In the genomic region with DNA sequence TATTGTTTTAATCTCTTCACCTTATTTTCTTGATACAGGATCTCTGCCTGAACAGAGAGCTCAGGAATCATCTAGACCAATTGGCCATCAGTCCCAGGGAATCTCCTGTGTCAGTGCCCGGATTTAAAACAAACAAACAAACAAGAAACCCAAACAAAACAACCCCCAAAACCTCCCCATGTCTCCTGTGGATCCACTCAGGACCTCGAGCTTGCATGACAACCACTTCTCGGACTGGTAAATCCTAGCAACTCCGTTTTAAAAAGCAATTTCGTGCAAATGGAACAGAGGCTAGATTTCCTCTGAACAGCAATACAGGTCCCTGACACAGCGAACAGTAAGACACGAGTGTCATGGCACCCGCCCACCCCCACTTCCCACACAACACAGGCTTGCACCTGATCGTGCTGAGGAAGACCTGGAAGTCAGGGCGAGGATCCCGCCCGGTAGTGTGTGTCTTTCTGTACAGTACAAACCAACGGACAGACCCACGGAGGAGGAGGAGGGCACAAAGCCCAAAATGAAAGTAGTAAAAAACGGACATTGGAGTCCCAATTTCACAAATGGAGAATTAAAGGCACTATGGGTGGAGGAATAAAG, we compare ENCODE assay signal across 7 mouse cellular contexts. TPM values are rescaled to one million over a fixed set of nuclear protein-coding genes. Genes with fewer than 3 reads are reported as not detected.
DNase-seq lines count a peak whose midpoint lies in the region; ATAC-seq and TF ChIP-seq lines count a peak whose summit lies in the region.

No protein-coding gene starts in this region.

- H3K4me1 ChIP-seq in testis, adult 2 months (ENCODE audit: control insufficient read depth, insufficient read depth, low read length) = no peaks in the 10 kb centered on the region; the same call in none of the 2 replicates
- H3K4me1 ChIP-seq in forebrain, embryonic 14.5 days (ENCODE audit: control insufficient read depth, insufficient read depth, low read length) = peaks cover 22% of the 10 kb centered on the region

- no peak for ATAC-seq in forebrain, embryonic 14.5 days

- 1% methylated on average over 15 of the region's 15 CpGs for WGBS in forebrain, embryonic 14.5 days

- intact Hi-C loops in left cerebral cortex, postnatal 10 days (cut with DNase I) = no loop called here

- no peak overlapping the region for H3K27ac ChIP-seq in testis, adult 2 months (ENCODE audit: control insufficient read depth, insufficient read depth, low read depth, low read length)
- no peak overlapping the region for H3K27ac ChIP-seq in forebrain, embryonic 14.5 days (ENCODE audit: low read depth, low read length)

- H3K4me2 ChIP-seq in forebrain, embryonic 14.5 days (ENCODE audit: low read length) = peak overlapping the region; percentile 91
- H3K4me2 ChIP-seq in myocyte (ENCODE audit: low read depth) = peak overlapping the region; percentile 89

- no peaks in the 10 kb centered on the region for H3K36me3 ChIP-seq in testis, adult 2 months (ENCODE audit: control insufficient read depth, insufficient read depth, low read length)
- no peaks in the 10 kb centered on the region for H3K36me3 ChIP-seq in forebrain, embryonic 14.5 days (ENCODE audit: control insufficient read depth, insufficient read depth, low read length)
- H3K36me3 ChIP-seq in myocyte (ENCODE audit: control insufficient read depth, insufficient read depth) = no peaks in the 10 kb centered on the region

- no peak for TF ChIP-seq CTCF in testis, adult 2 months (IDR thresholded peaks at IDR 0.05; ENCODE audit: control insufficient read depth, insufficient read depth, insufficient replicate concordance, low read depth, low read length)

- peak overlapping the region; percentile 31 for H3ac ChIP-seq in myocyte (ENCODE audit: control insufficient read depth, insufficient read length)

- TF ChIP-seq POLR2A in testis, adult 2 months (IDR thresholded peaks at IDR 0.05; ENCODE audit: control insufficient read depth, low read depth, low read length) = no peak
- no peak for TF ChIP-seq POLR2A in myocyte (IDR thresholded peaks at IDR 0.05; ENCODE audit: insufficient read length, low read depth)

- H3K27me3 ChIP-seq in testis, adult 2 months (ENCODE audit: control insufficient read depth, insufficient read depth, low read length) = no peaks in the 10 kb centered on the region
- H3K27me3 ChIP-seq in forebrain, embryonic 14.5 days (replicated peaks; ENCODE audit: control insufficient read depth, insufficient read depth, low read length) = peaks cover 48% of the 10 kb centered on the region
- peaks cover 30% of the 10 kb centered on the region for H3K27me3 ChIP-seq in myocyte (ENCODE audit: control insufficient read depth, insufficient read depth, insufficient read length)

- H3K9ac ChIP-seq in forebrain, embryonic 14.5 days (ENCODE audit: low read length) = peak overlapping the region; percentile 47; the same call in 1 of the 2 replicates

- DNase-seq in testis, postnatal 14 days (ENCODE audit: low spot score) = no peak
- no peak for DNase-seq in forebrain, embryonic 14.5 days (ENCODE audit: low spot score)
- peak; percentile 27 for DNase-seq in kidney, postnatal 10 days
- no peak for DNase-seq in left cerebral cortex, postnatal 10 days (ENCODE audit: extremely low spot score in 1 of 2, low spot score in 2 of 2)
- no peak for DNase-seq in cerebellum, adult 8-10 months

- H3K4me3 ChIP-seq in testis, adult 2 months (ENCODE audit: control insufficient read depth, low read depth, low read length) = peak overlapping the region; percentile 94
- peak overlapping the region; percentile 41 for H3K4me3 ChIP-seq in forebrain, embryonic 14.5 days (ENCODE audit: low read depth, low read length)
- peak overlapping the region; percentile 19 for H3K4me3 ChIP-seq in myocyte

- peaks cover 9% of the 10 kb centered on the region for H3K79me2 ChIP-seq in myocyte (ENCODE audit: control insufficient read depth, insufficient read depth)

- no peaks in the 10 kb centered on the region for H3K9me3 ChIP-seq in forebrain, embryonic 14.5 days (replicated peaks; ENCODE audit: control insufficient read depth, low read length)

TF ChIP-seq in myocyte, 11 proteins besides CTCF, POLR2A, EP300 and RAD21:
- TF ChIP-seq MYOG (IDR thresholded peaks at IDR 0.05; ENCODE audit: control insufficient read depth in 1 of 3, insufficient read depth in 1 of 3, insufficient read length in 2 of 3, low read depth in 2 of 3) (no peak), MYOD1 (IDR thresholded peaks at IDR 0.05; ENCODE audit: control insufficient read depth in 1 of 3, insufficient read length in 2 of 3, low read depth in 2 of 3) (no peak), CEBPB (IDR thresholded peaks at IDR 0.05; ENCODE audit: insufficient read depth, poor library complexity, severe bottlenecking) (no peak), SRF (IDR thresholded peaks at IDR 0.05; ENCODE audit: control insufficient read depth, insufficient read length, low read depth) (no peak), MAX (IDR thresholded peaks at IDR 0.05; ENCODE audit: low read depth) (no peak), TCF3 (IDR thresholded peaks at IDR 0.05; ENCODE audit: insufficient read length, low read depth) (no peak), USF1 (IDR thresholded peaks at IDR 0.05; ENCODE audit: low read depth) (no peak), E2F4 (IDR thresholded peaks at IDR 0.05; ENCODE audit: insufficient read depth) (no peak), TCF12 (IDR thresholded peaks at IDR 0.05; ENCODE audit: insufficient read depth, poor library complexity, severe bottlenecking) (no peak), POLR2AphosphoS2 (IDR thresholded peaks at IDR 0.05; ENCODE audit: insufficient read length, low read depth) (no peak)

RNA-seq across cellular contexts. Expression of gene Spata18, which starts 0.7 kb away (rescaled TPM):
- 538 and 551 TPM in 2 replicates for polyA plus RNA-seq in testis, adult 2 months (2012; rRNA removed)
- polyA plus RNA-seq in forebrain, embryonic 14.5 days (2014; fragmentation: Nextera tagmentation; extraction: Ambion mirVana) = 0.36 and 0.83 TPM in 2 replicates
- polyA plus RNA-seq in myocyte (2012; fragmentation: generic; extraction: Trizol) = not detected
- total RNA-seq in left cerebral cortex, postnatal 10 days (2021) = under 1 TPM in 1 of 2 experiments, not detected in 1; 0.34 TPM

RNA-seq across cellular contexts. Expression of gene Sgcb, which starts 2.9 kb away (rescaled TPM):
- 20.1 and 21.7 TPM in 2 replicates for polyA plus RNA-seq in testis, adult 2 months (2012; rRNA removed)
- 20.9 and 25.6 TPM in 2 replicates for polyA plus RNA-seq in forebrain, embryonic 14.5 days (2014; fragmentation: Nextera tagmentation; extraction: Ambion mirVana)
- polyA plus RNA-seq in myocyte (2012; fragmentation: generic; extraction: Trizol) = 45.7 TPM
- total RNA-seq in left cerebral cortex, postnatal 10 days (2021) = 10 to 100 TPM; 61.7 to 65.8 TPM

RNA-seq across cellular contexts. Expression of gene Lrrc66, which starts 18.1 kb away (rescaled TPM):
- 1.5 and 1.7 TPM in 2 replicates for polyA plus RNA-seq in testis, adult 2 months (2012; rRNA removed)
- polyA plus RNA-seq in forebrain, embryonic 14.5 days (2014; fragmentation: Nextera tagmentation; extraction: Ambion mirVana) = not detected in 2 replicates
- polyA plus RNA-seq in myocyte (2012; fragmentation: generic; extraction: Trizol) = not detected
- total RNA-seq in left cerebral cortex, postnatal 10 days (2021) = not detected

Comparison
In these comparisons a context has a peak if more than half of its experiments do, and no peak if none do; other contexts are left out.
1. H3K4me3 ChIP-seq: peak in every context shown above with its lines; median percentile 94 in testis, adult 2 months; 41 in forebrain, embryonic 14.5 days; 19 in myocyte.
2. RNA of gene Spata18, which starts 0.7 kb away (polyA plus RNA-seq): 538 to 551 TPM in testis, adult 2 months; 0.36 to 0.83 TPM in forebrain, embryonic 14.5 days and not detected in myocyte (single experiment); every median in the first group is over 100 times any median in the second.